Mouse (Mus musculus) midbrain, embryonic 14.5 days (tissue): ENCODE results near the gene Upk2. TPM values are rescaled to one million over a fixed set of nuclear protein-coding genes. Genes with fewer than 3 reads are reported as not detected.
"Not testable (repeated sequence)": the region's sequence is repeated elsewhere in the genome, so short reads cannot be mapped to it uniquely, and the experiment has no call there.

Experiments
- ATAC-seq: fragments of 200-750 bp; cut with Nextera tagmentation; 2 replicates; pipeline ENCODE4 v1.8.0; 2017; ENCODE audit warnings: moderate number of reproducible peaks, moderate library complexity; ENCODE audit not compliant: low FRiP score, low TSS enrichment
- DNase-seq: peaks from one replicate; pipeline ENCODE4 v3.0.0-alpha.2; 2015
- H3K27ac ChIP-seq: fragments of 300-500 bp; sonication (generic); replicated peaks from 2 replicates; pipeline ENCODE4 v1.5.1; 2014; ENCODE audit warnings: mild to moderate bottlenecking, low read depth, low read length, moderate library complexity
- H3K27me3 ChIP-seq: fragments of 300-500 bp; sonication (generic); 2 replicates; pipeline ENCODE4 v1.6.1; 2014; ENCODE audit warnings: low read length, control low read depth, mixed read lengths; ENCODE audit not compliant: control insufficient read depth, insufficient read depth
- H3K36me3 ChIP-seq: fragments of 300-500 bp; sonication (generic); 2 replicates; pipeline ENCODE4 v1.6.1; 2014; ENCODE audit warnings: low read length, control low read depth; ENCODE audit not compliant: control insufficient read depth, insufficient read depth
- H3K4me1 ChIP-seq: fragments of 300-500 bp; sonication (generic); 2 replicates; pipeline ENCODE4 v1.6.1; 2014; ENCODE audit warnings: mild to moderate bottlenecking, antibody characterized with exemption, low read length, control low read depth; ENCODE audit not compliant: control insufficient read depth, insufficient read depth
- H3K4me2 ChIP-seq: fragments of 300-500 bp; sonication (generic); 2 replicates; pipeline ENCODE4 v1.6.1; 2014; ENCODE audit warnings: mild to moderate bottlenecking, low read length, moderate library complexity
- H3K4me3 ChIP-seq: fragments of 300-500 bp; sonication (generic); replicated peaks from 2 replicates; pipeline ENCODE4 v1.5.1; 2014; ENCODE audit warnings: low read depth, low read length
- H3K9ac ChIP-seq: fragments of 300-500 bp; sonication (generic); replicated peaks from 2 replicates; pipeline ENCODE4 v1.6.1; 2014; ENCODE audit warnings: mild to moderate bottlenecking, low read length, moderate library complexity
- H3K9me3 ChIP-seq: fragments of 300-500 bp; sonication (generic); 2 replicates; pipeline ENCODE4 v1.6.1; 2016; ENCODE audit warnings: low read length, control low read depth, mixed read lengths; ENCODE audit not compliant: control insufficient read depth
- WGBS: fragments of 180-500 bp; shearing (Covaris S2); extraction: QIAGEN DNeasy Blood & Tissue Kit; methylation state at CpG from one replicate; pipeline ENCODE4 v1.1.7; 2014; 5-methylcytosine and 5-hydroxymethylcytosine counted together
- polyA plus RNA-seq: library from polyadenylated mRNA; unstranded; fragments of >200 nt; fragmentation: Nextera tagmentation; extraction: Ambion mirVana; gene quantifications from 2 replicates; pipeline ENCODE4 v1.2.1, GENCODE M21; 2014

Upk2 gene
- polyA plus RNA-seq, 1 experiment from 2014 or later: not detected

DNA sequence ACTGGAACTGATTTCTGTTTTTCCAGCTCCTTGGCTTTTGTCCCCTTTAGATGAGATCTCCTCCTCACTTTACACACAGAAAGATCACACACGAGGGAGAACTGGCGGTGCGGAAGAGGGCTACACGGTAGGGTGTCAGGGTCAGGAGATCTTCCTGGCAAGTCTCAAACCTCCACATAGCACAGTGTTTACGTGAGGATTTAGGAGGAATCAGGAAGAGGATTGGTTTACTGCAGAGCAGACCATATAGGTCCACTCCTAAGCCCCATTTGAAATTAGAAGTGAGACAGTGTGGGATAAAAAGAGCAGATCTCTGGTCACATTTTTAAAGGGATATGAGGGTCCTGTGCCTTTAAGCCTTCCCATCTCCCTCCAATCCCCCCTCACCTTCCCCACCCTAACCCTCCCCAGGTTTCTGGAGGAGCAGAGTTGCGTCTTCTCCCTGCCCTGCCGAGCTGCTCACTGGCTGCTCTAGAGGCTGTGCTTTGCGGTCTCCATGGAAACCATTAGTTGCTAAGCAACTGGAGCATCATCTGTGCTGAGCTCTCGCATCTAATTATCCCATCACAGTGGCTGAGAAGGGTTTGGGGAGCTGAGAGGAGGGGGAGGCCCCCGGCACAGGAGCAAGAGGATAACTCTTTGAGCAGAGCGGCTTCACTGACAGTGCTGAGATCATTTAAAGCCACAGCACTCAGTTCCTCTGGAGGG lies 2.4 kb upstream of the Upk2 start:
- H3K4me1 ChIP-seq: peaks cover 32% of the 10 kb centered on the region
- H3K4me2 ChIP-seq: peak overlapping the region; percentile 53
- 0% methylated on average over 11 of the region's 11 CpGs for WGBS
- H3K9ac ChIP-seq: peak overlapping the region; percentile 37
- ATAC-seq (peak; percentile 94), DNase-seq (peak; percentile 98)
- no peaks in the 10 kb centered on the region for H3K36me3 ChIP-seq
- peak overlapping the region; percentile 93 for H3K27ac ChIP-seq
- H3K27me3 ChIP-seq: no peaks in the 10 kb centered on the region
- H3K4me3 ChIP-seq: peak overlapping the region; percentile 28
- H3K9me3 ChIP-seq: no peaks in the 10 kb centered on the region

DNA sequence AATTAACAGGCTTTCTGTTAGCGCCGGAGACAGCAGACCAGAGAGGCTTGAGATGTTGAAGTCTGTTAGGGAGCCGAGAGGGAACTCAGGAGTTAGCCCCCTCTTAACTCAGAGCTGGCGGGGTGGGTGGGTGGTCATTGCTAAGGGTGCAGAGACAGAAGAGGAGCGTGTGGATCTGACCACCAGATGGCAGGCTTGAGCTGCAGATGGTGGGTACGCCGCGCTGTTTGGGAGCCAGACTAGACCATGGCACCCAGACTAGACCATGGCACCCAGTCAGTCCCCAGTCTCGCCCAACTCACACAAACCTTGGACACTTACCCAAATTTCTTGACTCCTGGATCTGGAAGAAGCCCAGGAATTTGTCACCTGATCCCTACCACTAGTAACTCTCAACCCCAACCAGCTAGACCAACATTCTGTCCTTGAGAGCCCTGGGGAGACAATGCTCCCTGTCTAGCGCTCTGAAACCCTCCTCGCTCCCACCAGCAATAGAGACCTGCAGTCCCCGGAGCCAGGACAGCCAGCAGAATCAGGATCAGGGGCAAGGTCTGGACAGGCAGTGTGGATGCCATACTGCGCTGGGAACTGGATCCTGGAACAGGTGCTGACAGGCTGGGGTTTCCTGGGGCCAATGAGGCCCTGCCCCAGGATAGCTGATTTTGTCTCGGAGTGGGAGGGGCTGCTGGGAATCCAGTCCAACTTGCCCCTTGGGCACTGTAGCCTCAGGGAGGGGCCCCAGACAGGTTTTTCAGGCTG lies 465 bp downstream of the Upk2 start:
- Histone ChIP-seq H3K27ac (no peak overlapping the region), H3K9ac (no peak overlapping the region), H3K4me1 (peaks cover 32% of the 10 kb centered on the region), H3K9me3 (no peaks in the 10 kb centered on the region), H3K4me2 (no peak overlapping the region), H3K36me3 (no peaks in the 10 kb centered on the region), H3K27me3 (no peaks in the 10 kb centered on the region), H3K4me3 (no peak overlapping the region)
- WGBS: 10% methylated on average over 14 of the region's 14 CpGs
- peak; percentile 93 for DNase-seq
- ATAC-seq: peak; percentile 62

DNA sequence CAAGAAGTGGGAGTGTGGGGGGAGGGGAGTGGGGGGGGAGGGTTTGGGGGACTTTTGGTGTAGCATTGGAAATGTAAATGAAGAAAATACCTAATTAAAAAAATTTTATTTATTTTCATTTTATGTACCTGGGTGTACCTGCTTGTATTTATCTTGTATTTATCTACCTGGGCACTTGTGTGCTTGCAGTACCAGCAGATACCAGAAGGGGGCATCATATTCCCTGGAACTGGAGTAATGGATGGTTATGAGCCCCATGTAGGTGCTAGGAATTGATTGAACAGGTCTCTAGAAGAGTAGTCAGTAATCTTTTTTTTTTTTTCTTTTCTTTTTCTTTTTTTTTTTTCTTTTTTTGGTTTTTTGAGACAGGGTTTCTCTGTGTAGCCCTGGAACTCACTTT lies 4.4 kb downstream of the Upk2 start:
- Histone ChIP-seq H3K36me3 (no peaks in the 10 kb centered on the region), H3K9ac (no peak overlapping the region), H3K4me1 (peaks cover 7% of the 10 kb centered on the region), H3K4me3 (no peak overlapping the region), H3K27ac (no peak overlapping the region), H3K27me3 (no peaks in the 10 kb centered on the region), H3K4me2 (no peak overlapping the region), H3K9me3 (no peaks in the 10 kb centered on the region)
- ATAC-seq (no peak), DNase-seq (no peak)

DNA sequence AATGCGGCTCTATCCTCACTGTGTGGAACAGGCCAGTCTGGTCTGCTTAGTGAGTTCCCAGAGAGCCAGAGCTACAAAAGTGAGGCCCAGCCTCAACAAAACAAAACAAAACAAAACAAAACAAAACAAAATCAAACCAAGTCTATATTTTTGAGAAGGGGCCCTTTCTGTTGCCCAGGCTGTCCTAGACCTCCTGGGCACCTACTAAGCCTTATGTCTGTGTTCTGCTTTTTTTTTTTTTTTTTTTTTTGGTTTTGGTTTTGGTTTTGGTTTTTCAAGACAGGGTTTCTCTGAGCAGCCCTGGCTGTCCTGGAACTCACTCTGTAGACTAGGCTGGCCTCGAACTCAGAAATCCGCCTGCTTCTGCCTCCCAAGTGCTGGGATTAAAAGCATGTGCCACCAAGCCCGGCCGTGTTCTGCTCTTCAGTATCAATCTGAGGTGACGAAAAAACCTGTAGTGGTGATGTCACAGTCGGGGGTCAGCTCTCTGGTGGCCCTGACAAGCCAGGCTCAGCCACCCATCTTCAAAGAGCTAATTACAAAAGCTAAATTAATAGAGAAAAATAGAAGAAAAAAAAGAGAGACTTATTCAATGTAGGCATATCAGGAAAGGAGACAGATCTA lies 10.3 kb downstream of the Upk2 start:
- 85% methylated on average over 7 of the region's 7 CpGs for WGBS
- not testable (repeated sequence) for ATAC-seq, H3K4me1 ChIP-seq, H3K27ac ChIP-seq, H3K36me3 ChIP-seq, H3K9me3 ChIP-seq, DNase-seq, H3K27me3 ChIP-seq, H3K9ac ChIP-seq, H3K4me3 ChIP-seq, H3K4me2 ChIP-seq

DNA sequence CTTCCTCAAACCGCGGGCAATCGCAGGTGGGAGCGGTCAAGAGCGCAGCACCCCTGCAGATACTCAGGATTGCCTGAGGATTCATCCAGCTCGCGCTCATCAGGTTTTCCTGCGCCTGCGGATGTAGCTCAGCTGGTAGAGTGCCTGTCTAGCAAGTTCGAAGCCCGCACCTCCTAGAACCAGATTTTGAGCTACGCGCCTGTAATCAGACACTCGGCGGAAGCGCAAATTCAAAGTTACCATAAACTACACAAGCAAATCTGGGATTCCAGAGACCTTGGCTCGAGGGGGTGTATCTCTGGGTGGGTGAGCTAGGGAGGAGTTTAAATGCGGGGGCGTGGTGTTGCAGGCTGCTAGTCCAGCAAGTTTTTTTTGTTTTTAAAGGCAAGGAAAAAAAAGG lies 13.8 kb downstream of the Upk2 start, which contains the start of gene Foxr1:
TSS of gene Foxr1 (minus strand) at position 176 of the 400 bp plus-strand sequence.
- no peaks in the 10 kb centered on the region for H3K4me1 ChIP-seq
- no peak within 1 kb of the TSS for H3K4me3 ChIP-seq
- H3K27me3 ChIP-seq: no peaks in the 10 kb centered on the region
- no peaks in the 10 kb centered on the region for H3K9me3 ChIP-seq
- no peak within 1 kb of the TSS for H3K9ac ChIP-seq
- no peak within 1 kb of the TSS for H3K4me2 ChIP-seq
- no peak for ATAC-seq
- 84% methylated on average over 19 of the region's 19 CpGs for WGBS
- no peak for DNase-seq
- no peaks in the 10 kb centered on the region for H3K36me3 ChIP-seq
- H3K27ac ChIP-seq: no peak within 1 kb of the TSS

DNA sequence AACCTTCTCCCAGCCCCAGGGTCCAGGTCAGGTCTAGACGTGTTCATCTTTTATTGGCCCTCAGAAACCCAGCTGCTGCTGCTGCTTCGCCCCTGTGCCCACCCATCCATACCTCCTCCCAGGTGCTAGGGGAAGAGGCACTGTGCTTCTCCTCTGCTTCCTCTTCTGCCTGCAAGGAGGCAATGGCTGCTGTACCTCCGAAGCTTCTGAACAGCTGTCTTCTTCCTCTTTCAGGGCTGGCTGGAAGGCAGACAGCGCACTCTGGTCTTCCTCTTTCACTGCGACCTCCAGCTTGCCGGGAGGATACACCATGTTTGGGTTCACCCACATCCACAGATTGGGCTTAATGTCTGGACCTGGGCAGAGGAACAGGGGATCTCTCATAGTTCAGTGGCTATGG lies 19.0 kb downstream of the Upk2 start:
- WGBS: 83% methylated on average over 6 of the region's 6 CpGs
- Histone ChIP-seq H3K4me2 (no peak overlapping the region), H3K27me3 (no peaks in the 10 kb centered on the region), H3K9ac (no peak overlapping the region), H3K9me3 (no peaks in the 10 kb centered on the region), H3K36me3 (no peaks in the 10 kb centered on the region), H3K4me3 (no peak overlapping the region), H3K4me1 (no peaks in the 10 kb centered on the region), H3K27ac (no peak overlapping the region)
- DNase-seq: no peak
- no peak for ATAC-seq

DNA sequence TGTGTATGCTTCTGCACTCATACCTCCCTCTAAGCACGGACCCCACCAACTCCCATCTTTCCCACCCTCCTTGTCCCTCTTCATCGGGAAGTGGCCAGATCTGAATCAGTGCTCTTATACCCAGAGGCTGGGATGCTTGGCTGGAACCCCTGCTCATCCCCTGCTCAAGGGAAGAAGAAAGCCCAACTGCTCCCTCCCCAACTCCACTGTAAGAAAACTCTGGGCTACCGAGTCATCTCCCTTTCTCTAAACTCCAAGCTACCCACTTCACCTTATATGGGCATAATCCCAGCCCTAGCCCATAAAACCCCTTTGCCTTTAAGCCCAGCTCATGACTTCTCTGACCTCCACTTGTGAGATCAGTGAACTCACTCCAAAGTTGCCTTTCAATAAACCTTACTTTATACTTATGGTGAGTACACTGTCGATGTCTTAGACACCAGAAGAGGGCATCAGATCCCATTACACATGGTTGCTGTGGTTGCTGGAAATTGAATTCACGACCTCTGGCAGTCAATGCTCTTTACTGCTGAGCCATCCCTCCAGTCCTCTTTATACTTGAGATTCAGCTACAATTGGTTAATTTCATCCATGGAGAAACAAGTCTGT lies 22.1 kb downstream of the Upk2 start:
- ATAC-seq (no peak), DNase-seq (no peak)
- Histone ChIP-seq H3K27me3 (no peaks in the 10 kb centered on the region), H3K36me3 (no peaks in the 10 kb centered on the region), H3K4me2 (no peak overlapping the region), H3K4me1 (no peaks in the 10 kb centered on the region), H3K4me3 (no peak overlapping the region), H3K9me3 (no peaks in the 10 kb centered on the region), H3K27ac (no peak overlapping the region), H3K9ac (no peak overlapping the region)
- 56% methylated on average over 5 of the region's 5 CpGs for whole genome bisulfite sequencing

DNA sequence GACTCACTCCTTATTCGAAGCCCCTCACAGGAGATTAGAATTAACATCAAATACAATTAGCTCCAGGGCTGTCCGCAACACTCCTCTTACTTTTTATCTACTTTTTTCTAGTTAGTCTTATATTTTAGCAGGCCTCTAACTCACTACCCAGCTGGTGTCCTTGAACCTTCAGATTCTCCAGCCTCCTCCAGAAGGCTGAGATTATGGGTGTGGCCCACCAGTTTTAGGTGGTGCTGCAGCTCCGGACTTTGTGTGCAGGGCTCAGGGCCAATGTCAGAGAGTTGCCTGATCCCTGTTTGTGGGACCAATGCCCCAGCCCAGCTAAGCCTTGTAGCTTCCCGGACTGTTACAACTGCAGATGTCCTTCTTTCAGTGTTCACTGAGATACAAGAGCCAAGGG lies 31.2 kb downstream of the Upk2 start:
- ATAC-seq: no peak
- Histone ChIP-seq H3K4me3 (no peak overlapping the region), H3K27me3 (no peaks in the 10 kb centered on the region), H3K36me3 (no peaks in the 10 kb centered on the region), H3K9ac (no peak overlapping the region), H3K9me3 (no peaks in the 10 kb centered on the region), H3K4me2 (no peak overlapping the region), H3K27ac (no peak overlapping the region), H3K4me1 (no peaks in the 10 kb centered on the region)
- DNase-seq: no peak
- WGBS: 90% methylated on average over 4 of the region's 4 CpGs
